Mouse (Mus musculus): ENCODE measurements around the gene Fam169b. TPM values are rescaled to one million over a fixed set of nuclear protein-coding genes. Genes with fewer than 3 reads are reported as not detected.

Gene Fam169b
- polyA plus RNA-seq, 1 experiment from 2014 or later = 0.42 TPM

Other genes starting within 250 kb of the Fam169b start
- not detected in 2 replicates for gene Pgpep1l, start 9.6 kb upstream of the Fam169b start, polyA plus RNA-seq (2014; fragmentation: Nextera tagmentation; extraction: Ambion mirVana)

All from neural tube, embryonic 11.5 days (tissue).